Mouse (Mus musculus): Measurements from ENCODE around the gene H2-DMa.

Gene H2-DMa

GRCm38 (mm10) chr17:34165033-34165730, 45.8 kb downstream of the H2-DMa start:
- Histone ChIP-seq H3K36me3 (ENCODE audit: insufficient read depth, low read length) (no peaks in the 10 kb centered on the region), H3K4me1 (replicated peaks; ENCODE audit: low read depth, low read length) (peaks cover 11% of the 10 kb centered on the region), H3K27me3 (ENCODE audit: insufficient read depth, low read length) (peaks cover 8% of the 10 kb centered on the region), H3K4me3 (replicated peaks; ENCODE audit: low read length) (no peak overlapping the region), H3K9me3 (ENCODE audit: low read length) (peaks cover 11% of the 10 kb centered on the region)
- TF ChIP-seq CTCF (conservative IDR thresholded peaks at IDR 0.05; ENCODE audit: low read length) (peak; percentile 46), POU5F1 (IDR thresholded peaks at IDR 0.05; ENCODE audit: borderline replicate concordance, low read length) (no peak), NANOG (IDR thresholded peaks at IDR 0.05; ENCODE audit: borderline replicate concordance, low read length) (no peak)

DNA sequence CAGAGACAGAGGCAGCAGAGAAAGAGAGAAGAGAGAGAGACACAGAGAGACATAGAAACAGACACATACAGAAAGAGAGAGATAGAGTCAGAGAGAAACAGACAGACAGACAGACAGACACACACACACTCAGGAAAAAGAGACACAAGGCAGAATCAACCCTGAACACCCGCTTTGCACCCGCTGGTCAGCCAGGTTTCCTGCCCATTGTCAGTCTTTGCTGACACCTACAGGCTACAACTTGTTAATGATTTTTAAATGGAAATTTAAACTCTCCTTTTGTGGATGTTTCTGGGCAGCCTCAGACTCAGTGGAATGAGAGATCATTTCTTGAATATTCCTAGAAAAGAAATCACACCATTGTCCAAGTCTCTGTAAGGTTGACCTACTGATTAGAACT, 49.9 kb downstream of the H2-DMa start:
- Histone ChIP-seq H3K4me3 (replicated peaks; ENCODE audit: low read length) (no peak overlapping the region), H3K36me3 (ENCODE audit: insufficient read depth, low read length) (no peaks in the 10 kb centered on the region), H3K9me3 (ENCODE audit: low read length) (peaks cover 10% of the 10 kb centered on the region), H3K27me3 (ENCODE audit: insufficient read depth, low read length) (peaks cover 19% of the 10 kb centered on the region), H3K4me1 (replicated peaks; ENCODE audit: low read depth, low read length) (peaks cover 3% of the 10 kb centered on the region; the same call in 1 of the 2 replicates)
- TF ChIP-seq POU5F1 (IDR thresholded peaks at IDR 0.05; ENCODE audit: borderline replicate concordance, low read length) (no peak), CTCF (conservative IDR thresholded peaks at IDR 0.05; ENCODE audit: low read length) (peak; percentile 26; the same call in 1 of the 2 replicates)

- TF ChIP-seq POU5F1 (IDR thresholded peaks at IDR 0.05; ENCODE audit: borderline replicate concordance, low read length) (no peak), NANOG (IDR thresholded peaks at IDR 0.05; ENCODE audit: borderline replicate concordance, low read length) (no peak), CTCF (conservative IDR thresholded peaks at IDR 0.05; ENCODE audit: low read length) (no peak)
- no peaks in the 10 kb centered on the region for H3K4me1 ChIP-seq (replicated peaks; ENCODE audit: low read depth, low read length)
Measured at GRCm38 (mm10) chr17:34170487-34170876, 51.1 kb downstream of the H2-DMa start.

GRCm38 (mm10) chr17:34170877-34171498, 51.6 kb downstream of the H2-DMa start:
- Histone ChIP-seq H3K9me3 (ENCODE audit: low read length) (peaks cover 10% of the 10 kb centered on the region), H3K36me3 (ENCODE audit: insufficient read depth, low read length) (no peaks in the 10 kb centered on the region)
- TF ChIP-seq NANOG (IDR thresholded peaks at IDR 0.05; ENCODE audit: borderline replicate concordance, low read length) (no peak), CTCF (conservative IDR thresholded peaks at IDR 0.05; ENCODE audit: low read length) (peak; percentile 92)

More at GRCm38 (mm10) chr17:34170487-34170876, 51.1 kb downstream of the H2-DMa start:
- H3K9me3 ChIP-seq (ENCODE audit: low read length) = peaks cover 10% of the 10 kb centered on the region
- peaks cover 19% of the 10 kb centered on the region for H3K27me3 ChIP-seq (ENCODE audit: insufficient read depth, low read length)
- H3K4me3 ChIP-seq (replicated peaks; ENCODE audit: low read length) = no peak overlapping the region
- no peaks in the 10 kb centered on the region for H3K36me3 ChIP-seq (ENCODE audit: insufficient read depth, low read length)

GRCm38 (mm10) chr17:34172528-34172927, 53.2 kb downstream of the H2-DMa start:
- Histone ChIP-seq H3K9me3 (ENCODE audit: low read length) (peaks cover 10% of the 10 kb centered on the region), H3K36me3 (ENCODE audit: insufficient read depth, low read length) (no peaks in the 10 kb centered on the region), H3K4me3 (replicated peaks; ENCODE audit: low read length) (no peak overlapping the region), H3K27me3 (ENCODE audit: insufficient read depth, low read length) (peaks cover 22% of the 10 kb centered on the region), H3K4me1 (replicated peaks; ENCODE audit: low read depth, low read length) (no peaks in the 10 kb centered on the region)
- TF ChIP-seq POU5F1 (IDR thresholded peaks at IDR 0.05; ENCODE audit: borderline replicate concordance, low read length) (no peak), CTCF (conservative IDR thresholded peaks at IDR 0.05; ENCODE audit: low read length) (peak; percentile 46)

More at GRCm38 (mm10) chr17:34170877-34171498, 51.6 kb downstream of the H2-DMa start:
- Histone ChIP-seq H3K27me3 (ENCODE audit: insufficient read depth, low read length) (peaks cover 18% of the 10 kb centered on the region), H3K4me1 (replicated peaks; ENCODE audit: low read depth, low read length) (no peaks in the 10 kb centered on the region), H3K4me3 (replicated peaks; ENCODE audit: low read length) (no peak overlapping the region)

- TF ChIP-seq POU5F1 (IDR thresholded peaks at IDR 0.05; ENCODE audit: borderline replicate concordance, low read length) (no peak), CTCF (conservative IDR thresholded peaks at IDR 0.05; ENCODE audit: low read length) (no peak), NANOG (IDR thresholded peaks at IDR 0.05; ENCODE audit: borderline replicate concordance, low read length) (no peak)
- H3K4me3 ChIP-seq (replicated peaks; ENCODE audit: low read length) = no peak overlapping the region
- peaks cover 18% of the 10 kb centered on the region for H3K27me3 ChIP-seq (ENCODE audit: insufficient read depth, low read length)
- no peaks in the 10 kb centered on the region for H3K36me3 ChIP-seq (ENCODE audit: insufficient read depth, low read length)
- H3K9me3 ChIP-seq (ENCODE audit: low read length) = peaks cover 10% of the 10 kb centered on the region
- no peaks in the 10 kb centered on the region for H3K4me1 ChIP-seq (replicated peaks; ENCODE audit: low read depth, low read length)
Measured at GRCm38 (mm10) chr17:34174075-34174474, 54.7 kb downstream of the H2-DMa start.

DNA sequence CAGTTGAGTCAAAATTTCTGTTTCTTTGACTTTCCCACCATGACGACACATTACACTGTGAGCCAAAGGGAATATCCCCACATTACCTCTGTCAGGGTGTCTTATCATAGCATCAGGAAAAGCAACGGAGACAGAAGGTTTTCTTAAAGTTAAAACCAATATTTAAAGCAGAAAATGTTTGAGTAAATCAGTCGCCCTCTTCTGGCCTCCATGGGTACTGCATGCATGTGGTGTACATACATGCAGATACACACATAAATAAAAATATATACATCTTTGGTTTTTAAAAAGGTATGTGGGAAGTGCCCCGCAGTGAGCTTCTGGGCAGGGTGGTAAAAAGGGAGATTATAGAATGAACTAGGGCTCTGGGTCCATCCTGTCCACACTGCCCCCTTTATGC, 57.8 kb downstream of the H2-DMa start:
- TF ChIP-seq CTCF (conservative IDR thresholded peaks at IDR 0.05; ENCODE audit: low read length) (peak; percentile 90), NANOG (IDR thresholded peaks at IDR 0.05; ENCODE audit: borderline replicate concordance, low read length) (no peak)
- peaks cover 16% of the 10 kb centered on the region for H3K27me3 ChIP-seq (ENCODE audit: insufficient read depth, low read length)
- H3K4me3 ChIP-seq (replicated peaks; ENCODE audit: low read length) = no peak overlapping the region
- H3K9me3 ChIP-seq (ENCODE audit: low read length) = peaks cover 6% of the 10 kb centered on the region
- H3K36me3 ChIP-seq (ENCODE audit: insufficient read depth, low read length) = no peaks in the 10 kb centered on the region
- H3K4me1 ChIP-seq (replicated peaks; ENCODE audit: low read depth, low read length) = no peaks in the 10 kb centered on the region

- peaks cover 8% of the 10 kb centered on the region for H3K4me1 ChIP-seq (replicated peaks; ENCODE audit: low read depth, low read length)
- no peak overlapping the region for H3K4me3 ChIP-seq (replicated peaks; ENCODE audit: low read length)
- H3K27me3 ChIP-seq (ENCODE audit: insufficient read depth, low read length) = peaks cover 26% of the 10 kb centered on the region
- no peaks in the 10 kb centered on the region for H3K36me3 ChIP-seq (ENCODE audit: insufficient read depth, low read length)
- H3K9me3 ChIP-seq (ENCODE audit: low read length) = no peaks in the 10 kb centered on the region
- TF ChIP-seq CTCF (conservative IDR thresholded peaks at IDR 0.05; ENCODE audit: low read length) = no peak
- TF ChIP-seq NANOG (IDR thresholded peaks at IDR 0.05; ENCODE audit: borderline replicate concordance, low read length) = no peak
- no peak for TF ChIP-seq POU5F1 (IDR thresholded peaks at IDR 0.05; ENCODE audit: borderline replicate concordance, low read length)
Measured at GRCm38 (mm10) chr17:34179019-34179418, 59.7 kb downstream of the H2-DMa start.
